Mouse (Mus musculus) heart, embryonic 11.5 days (tissue): ENCODE data around the gene Borcs7. TPM values are rescaled to one million over a fixed set of nuclear protein-coding genes. Genes with fewer than 3 reads are reported as not detected.

Source experiments
- ATAC-seq: fragments of 200-750 bp; cut with Nextera tagmentation; replicated peaks from 2 replicates; pipeline ENCODE4 v1.8.0; 2017; ENCODE audit warnings: moderate library complexity; ENCODE audit not compliant: insufficient number of reproducible peaks, low FRiP score, low TSS enrichment
- H3K27ac ChIP-seq: fragments of 300-500 bp; sonication (generic); 2 replicates; pipeline ENCODE4 v1.5.1; 2014; ENCODE audit warnings: mild to moderate bottlenecking, low read depth, low read length
- H3K27me3 ChIP-seq: fragments of 300-500 bp; sonication (generic); 2 replicates; pipeline ENCODE4 v1.6.1; 2014; ENCODE audit warnings: mild to moderate bottlenecking, low read length, mixed read lengths; ENCODE audit not compliant: control insufficient read depth, insufficient read depth
- H3K36me3 ChIP-seq: fragments of 300-500 bp; sonication (generic); 2 replicates; pipeline ENCODE4 v1.6.1; 2014; ENCODE audit warnings: mild to moderate bottlenecking, low read length, moderate library complexity, mixed read lengths; ENCODE audit not compliant: control insufficient read depth, insufficient read depth
- H3K4me1 ChIP-seq: fragments of 300-500 bp; sonication (generic); 2 replicates; pipeline ENCODE4 v1.6.1; 2014; ENCODE audit warnings: low read length; ENCODE audit not compliant: control insufficient read depth, insufficient read depth
- H3K4me2 ChIP-seq: fragments of 300-500 bp; sonication (generic); 2 replicates; pipeline ENCODE4 v1.6.1; 2014; ENCODE audit warnings: mild to moderate bottlenecking, moderate library complexity
- H3K4me3 ChIP-seq: fragments of 300-500 bp; sonication (generic); 2 replicates; pipeline ENCODE4 v1.5.1; 2014; ENCODE audit warnings: low read depth, low read length
- H3K9ac ChIP-seq: fragments of 300-500 bp; sonication (generic); 2 replicates; pipeline ENCODE4 v1.6.1; 2014; ENCODE audit warnings: mild to moderate bottlenecking, low read depth, low read length, moderate library complexity
- H3K9me3 ChIP-seq: fragments of 300-500 bp; sonication (generic); replicated peaks from 2 replicates; pipeline ENCODE4 v1.6.1; 2016; ENCODE audit warnings: low read length; ENCODE audit not compliant: control insufficient read depth
- WGBS: fragments of 180-500 bp; shearing (Covaris S2); extraction: QIAGEN DNeasy Blood & Tissue Kit; methylation state at CpG from one replicate; pipeline ENCODE4 v1.1.7; 2014; ENCODE audit not compliant: insufficient replicate concordance; 5-methylcytosine and 5-hydroxymethylcytosine counted together
- polyA plus RNA-seq: library from polyadenylated mRNA; unstranded; fragments of >200 nt; fragmentation: Nextera tagmentation; extraction: Ambion mirVana; gene quantifications from 2 replicates; pipeline ENCODE4 v1.2.1, GENCODE M21; 2014

Borcs7 gene
- polyA plus RNA-seq, result 14.7 and 16.5 TPM in 2 replicates

DNA sequence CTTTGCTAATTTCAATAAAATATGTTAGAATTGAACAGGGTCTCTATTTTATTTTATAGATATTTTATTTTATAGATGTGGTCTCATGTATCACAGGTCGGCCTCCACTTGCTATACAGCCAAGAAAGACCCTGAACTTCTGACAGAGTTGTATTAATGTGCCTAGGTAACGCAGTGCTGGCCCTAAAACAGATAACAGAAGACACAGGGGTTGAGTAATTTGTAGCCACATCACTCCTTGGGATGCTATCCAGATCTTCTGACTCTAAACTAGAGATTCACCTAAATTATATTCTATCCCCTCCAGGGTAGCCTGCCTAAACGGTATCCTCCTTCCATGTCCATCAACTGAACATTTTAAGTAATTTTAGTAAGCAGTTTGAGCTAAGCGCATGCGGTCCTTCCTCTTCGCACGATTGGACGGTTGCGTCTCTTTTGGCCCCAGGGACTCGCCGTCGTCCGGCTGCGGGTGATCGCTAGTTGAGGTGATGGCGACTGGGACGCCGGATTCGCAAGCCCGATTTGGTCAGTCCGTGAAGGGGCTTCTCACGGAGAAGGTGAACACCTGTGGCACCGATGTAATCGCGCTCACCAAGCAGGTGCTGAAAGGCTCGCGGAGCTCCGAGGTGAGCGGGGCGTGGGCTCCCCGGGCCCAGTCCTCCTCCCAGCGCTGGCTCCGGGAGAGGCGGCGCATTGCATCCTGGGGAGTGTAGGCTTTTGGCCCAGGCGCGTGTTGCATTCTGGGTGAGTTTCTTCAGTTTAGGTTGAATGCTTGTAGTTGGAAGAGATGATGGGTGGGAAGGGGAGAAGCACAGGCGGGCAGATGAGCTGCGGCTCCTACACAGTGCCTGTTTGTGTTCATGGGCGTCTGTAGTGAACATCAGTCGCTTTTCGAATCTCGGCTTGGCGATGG is at the start of gene Borcs7:
Gene Borcs7, plus strand, starts transcription at position 447 of the 913 bp plus-strand sequence.
- peak within 1 kb of the TSS; percentile 78 for H3K4me3 ChIP-seq
- H3K9ac ChIP-seq, result peak within 1 kb of the TSS; percentile 94
- no peaks in the 10 kb centered on the region for H3K36me3 ChIP-seq
- peak within 1 kb of the TSS; percentile 68; the same call in 1 of the 2 replicates for H3K27ac ChIP-seq
- no peaks in the 10 kb centered on the region for H3K9me3 ChIP-seq
- peak within 1 kb of the TSS; percentile 74 for H3K4me2 ChIP-seq
- 0 out of 2 replicates have a peak, but pooled peaks cover 7% of the 10 kb centered on the region for H3K4me1 ChIP-seq
- peak; percentile 85 for ATAC-seq
- H3K27me3 ChIP-seq, result no peaks in the 10 kb centered on the region
- 3% methylated on average over 44 of the region's 44 CpGs for WGBS

DNA sequence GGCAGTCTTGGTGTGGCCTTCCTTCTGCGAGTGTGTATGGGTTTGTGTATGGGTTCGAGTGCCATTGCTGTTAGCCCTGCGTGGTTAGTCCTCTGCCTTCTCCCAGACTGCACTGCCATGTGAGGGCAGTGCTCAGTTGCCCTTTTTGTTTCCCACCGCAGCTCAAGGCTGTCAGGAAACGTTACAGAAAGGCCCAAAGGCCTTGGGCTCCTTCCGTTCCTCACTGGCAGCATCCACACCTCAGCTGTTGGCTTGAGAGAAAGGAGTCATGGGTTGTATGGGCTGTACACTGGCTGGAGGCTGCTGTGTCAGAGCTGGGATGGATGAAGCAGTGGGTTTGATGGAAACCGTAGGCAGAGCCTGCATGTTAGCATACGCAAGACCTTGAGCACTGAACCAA is 48.9 kb upstream of the Borcs7 start:
- 81% methylated on average over 8 of the region's 8 CpGs for WGBS
- no peaks in the 10 kb centered on the region for H3K9me3 ChIP-seq
- H3K27me3 ChIP-seq, result no peaks in the 10 kb centered on the region
- no peak overlapping the region for H3K4me3 ChIP-seq
- peaks cover 86% of the 10 kb centered on the region for H3K4me1 ChIP-seq
- H3K9ac ChIP-seq, result no peak overlapping the region
- no peak overlapping the region for H3K4me2 ChIP-seq
- peaks cover 2% of the 10 kb centered on the region; the same call in 1 of the 2 replicates for H3K36me3 ChIP-seq
- peak overlapping the region; percentile 94 for H3K27ac ChIP-seq
- no peak for ATAC-seq

DNA sequence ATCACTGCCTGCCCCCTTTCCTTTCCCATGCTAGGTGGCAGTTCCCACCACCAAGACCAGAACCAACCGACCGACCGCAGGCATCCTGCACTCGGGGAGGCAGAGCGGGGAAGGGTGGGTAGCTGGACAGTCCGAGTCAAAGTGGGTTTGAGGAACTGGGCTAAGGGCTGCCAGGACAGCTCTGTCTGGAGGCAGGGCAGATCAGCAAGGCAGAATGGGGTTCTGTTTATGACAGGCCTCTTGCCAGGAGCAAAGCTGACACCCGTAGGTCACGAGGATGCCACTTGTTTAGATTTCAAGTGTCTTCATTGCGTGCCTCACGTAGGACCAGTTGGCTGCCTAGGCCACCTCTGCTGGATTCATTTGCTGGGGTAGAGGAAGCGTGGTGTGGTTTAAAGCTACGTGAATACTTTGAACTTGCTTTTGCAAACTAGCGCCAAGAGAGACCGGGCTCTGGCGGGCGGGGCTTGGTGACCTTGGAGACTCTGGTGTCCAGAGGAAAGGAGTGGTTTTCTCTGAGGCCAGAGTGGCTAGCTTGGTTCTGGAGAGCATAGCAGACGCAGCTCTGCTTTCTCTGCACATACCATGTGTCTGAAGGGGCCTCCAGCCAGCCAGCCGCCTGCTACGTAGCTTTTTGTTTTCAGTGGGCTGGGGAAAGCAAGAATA is 48.2 kb upstream of the Borcs7 start:
- Histone ChIP-seq H3K9me3 (no peaks in the 10 kb centered on the region), H3K27ac (peak overlapping the region; percentile 94), H3K4me1 (peaks cover 87% of the 10 kb centered on the region), H3K4me2 (peak overlapping the region; percentile 43), H3K36me3 (peaks cover 2% of the 10 kb centered on the region), H3K27me3 (no peaks in the 10 kb centered on the region), H3K4me3 (no peak overlapping the region), H3K9ac (peak overlapping the region; percentile 62)
- WGBS, result 42% methylated on average over 19 of the region's 19 CpGs
- ATAC-seq, result 0 out of 2 replicates have a peak, but pooled peaks have one; percentile 37

DNA sequence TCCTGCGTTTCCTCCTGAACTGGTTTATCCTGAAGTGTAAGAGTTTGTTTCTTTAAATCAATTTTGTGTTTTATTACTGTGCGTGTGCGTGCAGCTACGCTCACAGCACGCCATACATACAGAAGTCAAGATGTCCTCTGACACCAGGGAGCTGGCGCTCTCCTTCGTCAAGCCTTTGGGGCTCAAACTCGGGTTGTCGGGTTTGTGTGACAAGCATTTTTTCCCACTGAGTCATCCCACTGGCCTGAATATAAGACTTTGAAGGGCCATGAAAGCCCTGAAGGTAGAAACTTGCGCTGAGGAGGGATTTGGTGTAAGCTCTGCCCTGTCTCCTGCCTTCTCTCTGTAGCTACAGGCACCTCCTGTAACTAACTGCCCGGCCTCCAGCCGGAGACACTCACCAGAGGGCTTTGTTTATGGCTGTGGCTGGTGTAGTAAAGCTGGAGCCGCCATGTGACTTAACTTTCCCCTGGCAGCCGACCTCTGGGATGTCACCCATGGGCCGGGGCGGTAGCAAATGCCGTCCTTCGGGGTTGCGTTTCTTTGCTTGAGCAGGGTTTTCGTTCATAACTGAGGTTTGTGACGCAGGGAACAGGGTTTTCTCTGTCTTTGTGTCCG is 47.5 kb upstream of the Borcs7 start:
- Histone ChIP-seq H3K36me3 (peaks cover 2% of the 10 kb centered on the region), H3K9ac (peak overlapping the region; percentile 62), H3K4me3 (no peak overlapping the region), H3K27ac (peak overlapping the region; percentile 94), H3K9me3 (no peaks in the 10 kb centered on the region), H3K4me1 (peaks cover 89% of the 10 kb centered on the region), H3K27me3 (no peaks in the 10 kb centered on the region), H3K4me2 (peak overlapping the region; percentile 43)
- WGBS, result 55% methylated on average over 22 of the region's 22 CpGs
- ATAC-seq, result no peak

DNA sequence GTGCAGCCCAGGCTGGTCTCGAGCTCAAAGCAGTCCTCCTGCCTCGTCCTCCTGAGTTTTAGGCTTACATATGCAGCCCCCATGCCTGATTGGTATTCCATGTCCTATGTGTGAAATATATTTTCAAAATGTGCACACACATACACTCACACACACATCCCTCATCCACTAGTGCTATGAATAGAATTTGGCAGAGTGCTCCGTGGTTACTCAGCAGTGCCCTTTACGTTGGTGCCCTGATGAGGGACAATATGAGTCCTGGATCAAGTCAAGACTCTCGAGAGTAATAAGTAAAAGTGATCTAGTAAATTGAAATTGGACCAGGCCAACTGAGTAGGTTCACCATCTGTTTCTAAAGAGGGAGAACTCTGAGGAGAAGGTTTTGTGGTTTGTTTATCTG is 46.5 kb upstream of the Borcs7 start:
- Histone ChIP-seq H3K4me1 (peaks cover 87% of the 10 kb centered on the region), H3K27ac (peak overlapping the region; percentile 94; the same call in 1 of the 2 replicates), H3K4me2 (no peak overlapping the region), H3K9me3 (no peaks in the 10 kb centered on the region), H3K27me3 (no peaks in the 10 kb centered on the region), H3K9ac (no peak overlapping the region), H3K4me3 (no peak overlapping the region), H3K36me3 (no peaks in the 10 kb centered on the region; the same call in 1 of the 2 replicates)
- no peak for ATAC-seq
- 61% methylated on average over 5 of the region's 5 CpGs for WGBS

DNA sequence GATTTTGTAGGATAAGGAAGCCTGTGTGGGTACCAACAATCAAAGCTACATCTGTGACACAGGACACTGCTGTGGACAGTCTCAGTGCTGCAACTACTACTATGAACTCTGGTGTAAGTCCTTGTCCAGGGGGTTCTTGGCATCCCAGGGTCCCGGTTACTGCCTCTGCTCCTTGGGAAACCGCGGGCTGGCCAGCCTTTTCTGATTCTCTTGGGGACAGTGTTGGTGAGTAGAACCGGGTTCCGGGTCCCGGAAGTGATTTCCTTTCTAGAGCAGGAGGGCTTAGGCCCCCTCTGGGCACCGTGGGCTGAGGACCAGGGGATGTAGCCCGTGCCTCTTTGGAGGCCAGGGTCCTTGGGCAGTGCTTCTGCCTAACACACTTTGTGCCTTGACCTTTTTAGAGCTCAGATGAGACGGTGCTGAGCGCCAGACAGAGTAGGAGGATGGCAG is 45.3 kb upstream of the Borcs7 start:
- WGBS, result 51% methylated on average over 10 of the region's 10 CpGs
- peaks cover 77% of the 10 kb centered on the region for H3K4me1 ChIP-seq
- no peak for ATAC-seq
- no peaks in the 10 kb centered on the region for H3K27me3 ChIP-seq
- peak overlapping the region; percentile 34; the same call in 1 of the 2 replicates for H3K9ac ChIP-seq
- no peak overlapping the region for H3K4me3 ChIP-seq
- no peaks in the 10 kb centered on the region for H3K9me3 ChIP-seq
- peak overlapping the region; percentile 25 for H3K4me2 ChIP-seq
- H3K36me3 ChIP-seq, result peaks cover 2% of the 10 kb centered on the region; the same call in 1 of the 2 replicates
- peak overlapping the region; percentile 73 for H3K27ac ChIP-seq

DNA sequence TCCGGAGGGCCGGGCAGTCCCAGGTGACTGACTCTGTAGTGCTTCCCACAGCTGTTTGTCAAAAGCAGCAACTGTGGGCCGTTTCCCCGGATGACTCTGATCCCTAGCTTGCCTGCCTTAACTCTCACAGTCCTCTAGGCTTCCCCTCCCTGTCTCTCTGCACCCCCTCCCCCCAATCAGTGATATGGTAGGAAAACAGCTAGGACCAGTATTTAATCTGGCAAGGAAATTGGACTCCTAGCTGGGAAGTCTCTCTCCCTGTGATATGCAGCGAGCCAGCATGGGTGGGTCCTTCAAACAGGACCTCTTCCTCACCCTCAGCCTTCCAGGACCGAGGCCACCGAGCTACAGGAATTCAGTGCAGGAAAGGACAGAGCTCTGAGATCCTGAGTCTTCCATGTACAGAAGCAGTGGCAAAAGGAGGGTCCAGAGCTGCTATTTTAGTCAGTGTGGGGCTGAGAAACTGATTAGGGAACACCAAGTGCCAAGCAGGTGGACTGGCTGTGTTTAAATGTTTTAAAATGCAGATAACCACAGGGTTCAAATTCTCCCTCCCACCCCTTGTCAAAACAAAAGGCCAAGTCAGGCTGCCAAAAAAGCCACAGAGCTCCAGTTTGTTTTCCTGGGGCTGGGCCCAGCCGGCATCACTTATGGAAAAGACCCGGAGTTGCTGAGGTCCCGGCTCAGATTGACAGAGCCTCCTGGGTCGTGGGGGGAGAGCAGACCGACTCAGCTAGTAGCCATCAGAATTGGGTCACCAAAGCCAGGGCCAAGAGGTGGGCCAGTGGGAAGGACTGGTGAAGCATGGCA is 44.7 kb upstream of the Borcs7 start:
- H3K9ac ChIP-seq, result peak overlapping the region; percentile 34; the same call in 1 of the 2 replicates
- peaks cover 71% of the 10 kb centered on the region for H3K4me1 ChIP-seq
- ATAC-seq, result peak; percentile 46; the same call in 1 of the 2 replicates
- no peaks in the 10 kb centered on the region for H3K9me3 ChIP-seq
- H3K4me2 ChIP-seq, result peak overlapping the region; percentile 25
- peak overlapping the region; percentile 73 for H3K27ac ChIP-seq
- no peak overlapping the region for H3K4me3 ChIP-seq
- H3K36me3 ChIP-seq, result peaks cover 2% of the 10 kb centered on the region; the same call in 1 of the 2 replicates
- H3K27me3 ChIP-seq, result no peaks in the 10 kb centered on the region
- WGBS, result 18% methylated on average over 12 of the region's 12 CpGs
